Comparison of ENCODE assay signal across 26 mouse cellular contexts in genomic region chr15:99708176-99708575, GRCm38 (mm10). TPM values are rescaled to one million over a fixed set of nuclear protein-coding genes. Genes with fewer than 3 reads are reported as not detected.
A peak's percentile ranks its signal among the peaks of the same experiment; 100 is the strongest.
DNase-seq lines count a peak whose midpoint lies in the region; TF ChIP-seq lines count a peak whose summit lies in the region.
"Had no signal": no experiment of that assay in that cellular context is flagged by ENCODE, and none has a peak within 500 bp of the region (broad histone marks: within the 10 kb centered on the region; RNA-seq: fewer than 3 reads in every experiment).

No protein-coding gene starts in this region.

- peaks cover 43% of the 10 kb centered on the region for H3K36me3 ChIP-seq in ES-Bruce4 (ENCODE audit: control insufficient read depth, insufficient read depth, low read length, poor library complexity, severe bottlenecking)

- no peak overlapping the region for H3K4me3 ChIP-seq in layer of hippocampus, adult 2 months
- no peak overlapping the region; the same call in 1 of the 2 replicates for H3K4me3 ChIP-seq in ES-Bruce4 (ENCODE audit: low read depth, low read length)
- H3K4me3 ChIP-seq: embryonic facial prominence, embryonic 10.5 days; embryonic facial prominence, embryonic 12.5 days; forebrain, embryonic 13.5 days; forebrain, embryonic 15.5 days had no signal

- no peak for TF ChIP-seq CTCF in layer of hippocampus, adult 2 months (conservative IDR thresholded peaks at IDR 0.05)
- no peak for TF ChIP-seq CTCF in ES-Bruce4 (IDR thresholded peaks at IDR 0.05; ENCODE audit: low read depth, low read length)
- no peak for TF ChIP-seq CTCF in brain, embryonic 14.5 days (IDR thresholded peaks at IDR 0.05; ENCODE audit: borderline replicate concordance, extremely low read depth, insufficient read depth, insufficient read length)

- H3K9me3 ChIP-seq in ES-Bruce4 (replicated peaks; ENCODE audit: control insufficient read depth, insufficient read depth, low read length, poor library complexity, severe bottlenecking) = no peaks in the 10 kb centered on the region
- H3K9me3 ChIP-seq: embryonic facial prominence, embryonic 10.5 days; embryonic facial prominence, embryonic 12.5 days; forebrain, embryonic 13.5 days; forebrain, embryonic 15.5 days had no signal

- DNase-seq in layer of hippocampus, adult 2 months (ENCODE audit: low spot score in 2 of 2) = no peak
- DNase-seq in layer of hippocampus, adult 11-12 months (ENCODE audit: low spot score) = no peak
- DNase-seq in brain, embryonic 14.5 days (ENCODE audit: low read depth) = peak; percentile 13
- no peak for DNase-seq in left cerebral cortex, adult 8-10 months (ENCODE audit: low spot score in 2 of 2)
- DNase-seq: adrenal gland, adult 8-10 months; adrenal gland, postnatal 14 days; adrenal gland, postnatal 36 days; B cell, adult 2 months; cerebellum, adult 11 months; cerebellum, adult 18-20 months; cerebellum, adult 8-10 months; cerebellum, adult 9-11 months; cerebellum, postnatal 14 days; cerebellum, postnatal 36 days; forebrain, postnatal 0 days had no signal

- TF ChIP-seq EP300 in ES-Bruce4 (IDR thresholded peaks at IDR 0.05; ENCODE audit: insufficient read depth, low read depth, low read length) = no peak

- TF ChIP-seq POLR2A in ES-Bruce4 (IDR thresholded peaks at IDR 0.05; ENCODE audit: insufficient read depth, low read length) = no peak
- no peak for TF ChIP-seq POLR2A in brain, embryonic 14.5 days (IDR thresholded peaks at IDR 0.05; ENCODE audit: borderline replicate concordance, extremely low read depth, insufficient read depth, insufficient read length, poor library complexity, severe bottlenecking)

- H3K9ac ChIP-seq in ES-Bruce4 (ENCODE audit: low read depth, poor library complexity, severe bottlenecking) = peak overlapping the region; percentile 28; the same call in 1 of the 2 replicates
- H3K9ac ChIP-seq: embryonic facial prominence, embryonic 12.5 days; forebrain, embryonic 13.5 days; forebrain, embryonic 15.5 days; forebrain, postnatal 0 days had no signal

- no peaks in the 10 kb centered on the region for H3K27me3 ChIP-seq in ES-Bruce4 (ENCODE audit: control insufficient read depth, insufficient read depth, low read length, poor library complexity, severe bottlenecking)
- H3K27me3 ChIP-seq: CH12.LX; embryonic facial prominence, embryonic 12.5 days; forebrain, embryonic 13.5 days; forebrain, embryonic 15.5 days had no signal

- peak overlapping the region; percentile 69; the same call in 1 of the 2 replicates for H3K27ac ChIP-seq in layer of hippocampus, adult 2 months
- H3K27ac ChIP-seq in ES-Bruce4 (ENCODE audit: insufficient read depth, low read length) = no peak overlapping the region
- H3K27ac ChIP-seq: embryonic facial prominence, embryonic 10.5 days; embryonic facial prominence, embryonic 12.5 days; forebrain, embryonic 13.5 days; forebrain, embryonic 15.5 days had no signal

- H3K4me1 ChIP-seq in ES-Bruce4 (ENCODE audit: control insufficient read depth, insufficient read depth, low read length) = peaks cover 1% of the 10 kb centered on the region

RNA-seq across cellular contexts. Expression of gene Gm17349, which starts 2.9 kb away (rescaled TPM):
- 1 to 10 TPM; 3.9 to 7.1 TPM for total RNA-seq in layer of hippocampus, adult 2 months (2021)
- polyA plus RNA-seq in ES-Bruce4 (2011; ENCODE audit: insufficient read depth, insufficient read length, low read depth, missing spikeins) = not detected in 2 replicates
- polyA plus RNA-seq in brain, embryonic 14.5 days (2012; rRNA removed) = 0.86 TPM in 1 of 2 replicates, not detected in the other
- total RNA-seq in left cerebral cortex, adult 8-10 months (2022) = 1 to 10 TPM; 3.4 to 9.2 (median 4.9) TPM
- total RNA-seq: common myeloid progenitor, adult 5-6 weeks; forebrain, postnatal 0 days had no signal
- polyA plus RNA-seq: activated CD4-positive, CD25-positive, alpha-beta regulatory T cell, adult 4 months; CD4-positive, CD25-positive, alpha-beta regulatory T cell, adult 4 months; embryonic facial prominence, embryonic 10.5 days; embryonic facial prominence, embryonic 12.5 days; embryonic facial prominence, embryonic 14.5 days; forebrain, embryonic 11.5 days; forebrain, embryonic 13.5 days; forebrain, embryonic 15.5 days; forebrain, postnatal 0 days had no signal

RNA-seq across cellular contexts. Expression of gene Smarcd1, which starts 6.2 kb away (rescaled TPM):
- 100 to 1,000 TPM; 118 to 123 TPM for total RNA-seq in layer of hippocampus, adult 2 months (2021)
- polyA plus RNA-seq in ES-Bruce4 (2011; ENCODE audit: insufficient read depth, insufficient read length, low read depth, missing spikeins) = 92.3 and 100 TPM in 2 replicates
- 201 and 211 TPM in 2 replicates for polyA plus RNA-seq in brain, embryonic 14.5 days (2012; rRNA removed)
- 100 to 1,000 TPM; 152 to 159 (median 156) TPM for total RNA-seq in left cerebral cortex, adult 8-10 months (2022)

RNA-seq across cellular contexts. Expression of gene Gpd1, which starts 9.1 kb away (rescaled TPM):
- 100 to 1,000 TPM; 142 to 148 TPM for total RNA-seq in layer of hippocampus, adult 2 months (2021)
- 0.28 and 1.9 TPM in 2 replicates for polyA plus RNA-seq in ES-Bruce4 (2011; ENCODE audit: insufficient read depth, insufficient read length, low read depth, missing spikeins)
- polyA plus RNA-seq in brain, embryonic 14.5 days (2012; rRNA removed) = 3.4 and 4.5 TPM in 2 replicates
- 10 to 100 TPM; 72.7 to 86.4 (median 80.4) TPM for total RNA-seq in left cerebral cortex, adult 8-10 months (2022)

RNA-seq across cellular contexts. Expression of gene Cox14, which starts 17.2 kb away (rescaled TPM):
- 100 to 1,000 TPM; 113 to 125 TPM for total RNA-seq in layer of hippocampus, adult 2 months (2021)
- 36.3 and 37.8 TPM in 2 replicates for polyA plus RNA-seq in ES-Bruce4 (2011; ENCODE audit: insufficient read depth, insufficient read length, low read depth, missing spikeins)
- polyA plus RNA-seq in brain, embryonic 14.5 days (2012; rRNA removed) = 149 and 249 TPM in 2 replicates
- total RNA-seq in left cerebral cortex, adult 8-10 months (2022) = 100 to 1,000 TPM; 113 to 131 (median 118) TPM

RNA-seq across cellular contexts. Expression of gene Asic1, which starts 38.0 kb away (rescaled TPM):
- total RNA-seq in layer of hippocampus, adult 2 months (2021) = 10 to 100 TPM; 33.9 to 37.3 TPM
- 3.9 and 4.1 TPM in 2 replicates for polyA plus RNA-seq in ES-Bruce4 (2011; ENCODE audit: insufficient read depth, insufficient read length, low read depth, missing spikeins)
- polyA plus RNA-seq in brain, embryonic 14.5 days (2012; rRNA removed) = 81.2 and 114 TPM in 2 replicates
- total RNA-seq in left cerebral cortex, adult 8-10 months (2022) = 10 to 100 TPM; 68.4 to 78.4 (median 74.8) TPM
- total RNA-seq: common myeloid progenitor, adult 5-6 weeks had no signal
